Mouse (Mus musculus): ENCODE measurements around the gene March8. TPM values are rescaled to one million over a fixed set of nuclear protein-coding genes. Genes with fewer than 3 reads are reported as not detected.
"Not testable (repeated sequence)": the region's sequence is repeated elsewhere in the genome, so short reads cannot be mapped to it uniquely, and the experiment has no call there.

Gene March8
- 10 to 100 TPM; 23.4 to 24.9 TPM for total RNA-seq (2021)
- long read RNA-seq, experiment 1, full-length matches to known transcripts, result 1 of 10 reads
- long read RNA-seq, experiment 1, partial matches to known transcripts, result 2 of 10 reads
- long read RNA-seq, experiment 1, other reads (novel, unspliced or antisense), result 7 of 10 reads
- long read RNA-seq, experiment 2, full-length matches to known transcripts, result 1 of 5 reads
- long read RNA-seq, experiment 2, partial matches to known transcripts, result 1 of 5 reads
- long read RNA-seq, experiment 2, other reads (novel, unspliced or antisense), result 3 of 5 reads

GRCm38 (mm10) chr6:116337835-116338501 lies at the start of gene March8:
Gene March8, plus strand, starts transcription at chr6:116338024.
- intact Hi-C loops (cut with DNase I), result no loop called here
- peak; percentile 85 to 89 for DNase-seq

DNA sequence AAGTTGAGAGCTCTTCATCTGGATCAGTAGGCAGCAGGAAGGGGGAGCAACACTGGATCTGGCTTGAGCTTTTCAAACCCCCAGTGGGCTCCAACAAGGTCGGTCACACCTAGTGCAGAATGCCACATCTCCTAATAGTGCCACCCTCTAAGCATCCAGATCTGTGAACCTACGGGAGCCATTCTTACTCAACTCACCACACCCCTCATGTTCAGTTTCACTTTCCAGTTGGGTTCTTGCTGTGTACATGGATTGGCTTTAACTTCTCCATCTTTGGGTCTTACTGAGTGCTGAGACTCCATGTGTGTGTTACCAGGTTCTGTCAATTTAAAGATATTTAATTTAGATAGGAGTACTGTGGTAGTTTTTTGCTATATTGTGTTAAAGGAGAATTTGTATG lies 26.4 kb upstream of the March8 start:
- intact Hi-C loops (cut with DNase I), result no loop called here
- DNase-seq, result no peak

- DNase-seq, result no peak
- intact Hi-C loops (cut with DNase I), result no loop called here
Measured at GRCm38 (mm10) chr6:116319259-116319658, 18.6 kb upstream of the March8 start.

GRCm38 (mm10) chr6:116326641-116327040 lies 11.2 kb upstream of the March8 start:
- intact Hi-C loops (cut with DNase I), result no loop called here
- no peak for DNase-seq

DNA sequence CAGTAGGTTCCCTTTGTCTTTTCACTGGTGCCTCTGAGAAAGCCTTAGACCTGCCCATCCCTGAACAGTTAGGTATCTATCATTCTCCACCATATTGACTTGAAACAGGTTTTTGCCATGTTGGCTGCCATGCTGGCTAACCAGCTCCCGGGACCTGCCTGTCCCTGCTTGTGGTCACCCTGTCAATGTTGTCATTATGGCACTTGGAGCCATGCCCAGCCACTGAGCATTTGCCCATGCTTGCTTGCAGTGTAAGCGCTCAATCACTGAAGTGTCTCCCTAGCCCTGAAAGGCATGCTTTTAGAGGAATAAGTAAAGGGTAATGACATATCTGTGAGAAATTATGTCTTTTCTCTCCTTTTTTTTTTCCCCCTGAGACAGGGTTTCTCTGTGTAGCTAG lies 6.4 kb upstream of the March8 start:
- DNase-seq, result no peak

DNA sequence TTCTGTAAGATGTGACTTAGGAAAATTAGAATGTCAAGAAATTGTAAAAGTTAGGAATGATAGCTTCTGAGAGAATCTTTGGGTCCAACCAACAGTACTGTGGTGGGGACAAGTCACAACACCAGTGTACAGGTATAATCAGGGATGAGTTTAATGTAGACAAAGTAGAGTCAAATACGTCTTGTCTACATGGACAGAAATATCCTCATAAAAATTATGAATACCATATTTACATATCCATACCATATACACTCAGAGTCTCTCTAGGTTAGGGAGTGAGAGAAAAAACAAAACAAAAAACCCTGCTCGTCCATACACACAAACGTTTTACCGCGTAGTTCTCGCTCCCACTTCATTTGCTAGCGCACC lies 374 bp upstream of the March8 start:
- intact Hi-C loops (cut with DNase I), result no loop called here
- DNase-seq, result no peak

More for the DNA sequence above, 6.4 kb upstream of the March8 start:
- intact Hi-C loops (cut with DNase I), result no loop called here

DNA sequence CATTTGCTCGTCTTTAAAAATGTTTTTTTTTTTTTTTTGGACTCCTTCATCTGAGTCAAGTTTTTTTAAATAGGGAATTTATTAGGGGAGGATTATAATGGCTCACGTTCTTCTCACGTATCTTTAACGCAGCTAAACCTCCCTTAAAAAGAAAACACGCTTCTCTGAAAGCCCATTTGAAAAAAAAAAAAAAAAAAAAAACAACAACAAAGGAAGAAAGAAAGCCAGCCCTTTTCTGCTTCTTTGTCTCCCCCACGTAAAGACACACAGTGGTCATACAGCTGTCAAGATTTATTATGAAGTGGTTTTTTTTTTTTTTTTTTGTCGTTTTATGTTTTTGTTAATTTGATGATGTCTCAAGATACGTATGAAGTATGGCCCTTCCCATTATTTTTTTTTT lies 696 bp downstream of the March8 start:
- intact Hi-C loops (cut with DNase I), result no loop called here
- DNase-seq, result no peak

GRCm38 (mm10) chr6:116339088-116339487 lies 1.3 kb downstream of the March8 start:
- intact Hi-C loops (cut with DNase I), result no loop called here
- no peak for DNase-seq

DNA sequence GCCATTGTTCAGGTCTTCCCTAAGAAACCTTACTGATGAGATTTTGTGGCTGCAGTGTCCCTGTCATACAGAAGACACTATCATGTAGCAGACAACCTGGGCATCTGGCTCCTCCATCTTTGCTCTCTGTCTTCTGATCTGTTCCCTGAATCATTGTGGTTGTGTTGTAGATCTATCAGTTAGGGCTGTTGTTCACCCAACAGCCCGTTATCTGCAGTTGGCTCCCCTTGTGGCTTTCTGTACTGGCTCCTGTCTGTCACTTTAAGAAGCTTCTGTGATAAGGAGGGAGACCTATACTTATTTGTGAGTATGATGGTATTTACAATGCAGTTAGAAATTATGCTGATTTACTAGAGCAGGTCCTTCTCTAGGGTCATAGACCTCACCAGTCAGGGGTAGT lies 2.7 kb downstream of the March8 start:
- intact Hi-C loops (cut with DNase I), result no loop called here
- no peak for DNase-seq

DNA sequence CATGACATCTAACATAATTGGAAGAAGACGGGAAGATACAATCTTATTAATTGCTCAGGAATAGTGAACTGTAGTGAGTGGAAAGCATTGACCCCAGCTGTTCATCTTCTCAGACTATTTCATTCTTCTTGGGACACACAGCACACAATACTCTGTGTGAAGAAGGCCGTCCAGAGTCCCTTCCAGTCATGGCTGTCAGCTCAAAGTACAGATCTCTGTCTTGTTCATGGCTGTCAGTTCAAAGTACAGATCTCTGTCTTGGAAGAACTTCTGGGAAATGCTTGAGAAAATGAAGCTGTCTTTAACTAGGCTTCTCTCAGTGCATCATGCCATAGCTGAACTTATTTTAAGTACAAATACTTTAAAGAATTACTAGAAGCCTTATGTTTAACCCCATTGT lies 10.1 kb downstream of the March8 start:
- intact Hi-C loops (cut with DNase I), result no loop called here
- DNase-seq, result no peak

- no peak for DNase-seq
- intact Hi-C loops (cut with DNase I), result no loop called here
Measured at GRCm38 (mm10) chr6:116349997-116350396, 12.2 kb downstream of the March8 start.

DNA sequence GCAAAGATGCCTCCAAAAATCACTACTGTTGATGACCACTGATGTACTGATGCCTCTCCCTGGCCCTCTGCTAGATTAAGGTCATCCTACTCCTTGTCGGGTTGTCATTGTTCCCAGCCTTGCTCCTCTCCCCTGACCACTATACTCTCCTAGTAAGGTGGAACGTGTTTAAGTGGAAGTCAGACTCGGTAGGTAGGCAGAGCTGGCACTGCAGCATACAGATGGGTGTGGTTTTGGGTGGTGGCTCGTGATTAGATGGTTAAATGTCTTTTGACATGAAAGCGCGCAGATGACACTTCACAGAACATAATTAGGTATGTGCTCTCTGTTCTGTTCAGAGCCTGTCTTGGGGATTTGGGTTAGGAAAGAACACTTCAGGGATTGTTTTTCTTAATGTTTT lies 12.8 kb downstream of the March8 start:
- no peak for DNase-seq
- intact Hi-C loops (cut with DNase I), result no loop called here

DNA sequence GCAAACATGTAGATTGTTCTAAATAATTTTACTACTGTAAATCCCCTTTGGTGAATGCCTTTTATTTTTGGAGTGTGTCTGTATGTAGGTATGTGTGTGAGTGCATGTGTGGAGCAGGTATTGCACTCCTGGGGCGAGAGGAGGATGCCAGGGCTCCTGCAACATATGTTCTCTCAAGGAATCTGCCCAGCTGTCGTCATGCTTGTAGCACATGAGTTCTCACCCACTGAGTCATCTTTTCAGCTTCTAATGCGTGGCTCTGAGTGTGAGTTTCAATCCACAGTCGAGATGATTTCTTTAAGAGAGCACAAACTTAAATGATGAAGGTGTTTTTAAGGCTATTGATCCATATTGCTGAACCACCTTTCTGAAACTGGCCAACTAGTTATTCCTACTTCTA lies 13.7 kb downstream of the March8 start:
- intact Hi-C loops (cut with DNase I), result no loop called here
- no peak for DNase-seq

GRCm38 (mm10) chr6:116353428-116353827 lies 15.6 kb downstream of the March8 start:
- DNase-seq, result no peak
- intact Hi-C loops (cut with DNase I), result no loop called here

DNA sequence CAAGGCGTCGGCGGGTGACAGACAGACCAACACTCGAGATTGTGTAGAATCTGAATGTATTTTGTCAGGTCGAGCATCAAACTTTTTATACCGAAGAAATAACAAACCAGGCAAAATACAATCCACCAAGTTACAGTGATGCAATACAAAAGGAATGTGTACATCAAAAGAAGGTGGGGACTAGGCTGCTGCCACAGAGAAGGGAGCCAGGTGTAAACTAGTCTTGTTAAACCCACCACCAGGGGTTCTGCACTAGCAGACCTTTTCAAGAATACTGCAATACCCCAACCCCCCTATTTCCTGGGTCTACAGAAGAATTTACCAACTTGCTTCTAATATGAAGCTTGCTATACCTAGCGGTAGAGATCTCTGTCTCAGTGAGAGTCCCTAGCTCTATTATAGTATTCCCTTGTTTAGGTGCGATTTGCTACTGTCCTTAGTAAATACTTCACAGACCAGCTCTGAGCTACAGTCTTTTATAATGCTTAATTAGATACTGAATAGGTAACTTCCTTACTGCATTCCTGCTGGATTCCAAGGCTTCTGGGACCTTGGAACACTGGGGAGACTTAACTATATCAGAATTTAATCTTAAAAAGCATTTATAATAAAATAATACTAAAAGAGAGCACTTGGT lies 18.6 kb downstream of the March8 start:
- intact Hi-C loops (cut with DNase I); DNase-seq: not testable (repeated sequence)

DNA sequence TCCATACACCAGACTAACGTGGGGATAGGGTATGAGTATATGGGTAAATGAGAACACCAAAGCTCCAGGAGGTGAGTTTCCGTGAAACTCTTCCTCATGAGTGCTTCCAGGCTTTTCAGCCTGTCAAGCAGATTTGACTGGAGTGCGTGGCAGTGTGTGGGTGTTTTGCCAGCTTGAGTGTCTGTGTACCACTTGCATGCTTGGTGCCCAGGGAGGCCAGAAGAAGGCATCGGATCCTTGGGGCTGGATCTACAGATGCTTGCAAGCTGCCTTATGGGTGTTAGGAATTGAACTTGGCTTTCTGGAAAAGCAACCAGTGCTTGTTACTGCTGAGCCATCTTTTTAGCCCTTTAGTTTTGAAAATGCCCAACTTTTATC lies 19.1 kb downstream of the March8 start:
- intact Hi-C loops (cut with DNase I), result no loop called here
- no peak for DNase-seq

DNA sequence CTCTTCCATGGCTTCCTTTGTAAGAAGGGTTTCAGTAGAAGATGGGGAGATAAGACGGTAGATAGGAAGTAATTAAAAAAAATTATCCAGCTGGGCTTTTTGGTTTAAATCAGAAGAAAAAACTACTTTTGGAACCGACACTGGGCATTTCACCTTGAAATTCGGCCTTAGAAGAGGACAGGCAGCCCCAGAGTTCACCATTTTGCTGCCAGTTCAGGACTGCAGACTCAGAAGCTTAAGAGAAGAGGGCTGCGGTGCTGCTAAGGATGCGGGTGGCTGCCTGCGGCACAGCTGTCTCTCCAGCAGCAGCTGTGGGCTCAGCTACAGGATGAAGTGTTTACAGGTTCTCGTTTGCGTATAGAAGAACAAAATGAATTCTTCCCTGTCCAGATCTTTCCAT lies 20.2 kb downstream of the March8 start:
- intact Hi-C loops (cut with DNase I), result no loop called here
- no peak for DNase-seq

DNA sequence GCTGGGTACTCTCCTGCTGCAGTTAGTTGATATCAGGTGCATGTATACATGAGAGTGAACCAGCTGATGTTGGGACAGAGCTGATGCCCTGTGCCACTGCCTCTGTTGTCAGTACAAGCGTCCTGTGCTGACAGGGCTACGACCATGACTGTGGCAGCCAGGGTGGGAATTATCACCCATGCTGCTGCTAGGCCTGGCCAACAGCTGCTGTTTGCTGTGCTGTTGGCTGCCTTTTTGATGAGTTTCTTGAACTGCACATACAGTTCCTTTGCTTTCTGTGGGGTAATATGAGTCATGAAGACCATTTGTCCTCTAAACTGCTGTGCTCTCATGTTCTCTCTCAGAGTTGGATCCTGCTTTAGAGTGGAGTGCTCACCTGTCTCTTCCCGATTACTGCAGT lies 21.4 kb downstream of the March8 start:
- DNase-seq, result no peak
- intact Hi-C loops (cut with DNase I), result no loop called here

GRCm38 (mm10) chr6:116361463-116361862 lies 23.6 kb downstream of the March8 start:
- DNase-seq, result no peak
- intact Hi-C loops (cut with DNase I), result no loop called here

- intact Hi-C loops (cut with DNase I), result no loop called here
- no peak for DNase-seq
Measured at GRCm38 (mm10) chr6:116361993-116362392, 24.2 kb downstream of the March8 start.

GRCm38 (mm10) chr6:116367971-116368370 lies 30.1 kb downstream of the March8 start:
- no peak for DNase-seq
- intact Hi-C loops (cut with DNase I), result no loop called here

DNA sequence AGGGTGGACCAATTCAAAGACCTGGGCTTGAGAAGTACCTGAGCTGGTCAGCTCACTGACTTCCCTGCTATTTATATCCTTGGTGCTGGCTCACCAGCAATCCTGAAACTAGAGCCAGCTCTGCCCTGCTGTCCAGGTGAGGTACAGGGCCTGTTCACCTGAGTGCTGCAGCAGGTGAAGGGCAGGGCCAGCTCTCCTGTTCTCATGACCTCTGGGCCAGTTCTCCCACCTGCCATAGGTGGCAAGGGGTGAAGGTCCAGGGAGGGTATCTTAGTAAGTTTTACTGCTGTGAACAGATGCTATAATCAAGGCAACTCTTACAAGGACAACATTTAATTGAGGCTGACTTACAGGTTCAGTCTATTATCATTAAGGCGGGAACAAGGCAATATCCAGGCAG lies 32.0 kb downstream of the March8 start:
- DNase-seq, result no peak
- intact Hi-C loops (cut with DNase I), result no loop called here

All from gastrocnemius, postnatal 36 days (tissue).